Mouse (Mus musculus): ENCODE data around the gene Zim1.

- TF ChIP-seq POLR2A (IDR thresholded peaks at IDR 0.05; ENCODE audit: control insufficient read depth, low read depth, low read length) (no peak), CTCF (IDR thresholded peaks at IDR 0.05; ENCODE audit: control insufficient read depth, insufficient read depth, insufficient replicate concordance, low read depth, low read length) (no peak)
These were observed at the start of gene Zim1 for GRCm38 (mm10) chr7:6696241-6697045.
